Mouse (Mus musculus) kidney, embryonic 14.5 days (tissue): Measurements from ENCODE around the gene Mtrex. TPM values are rescaled to one million over a fixed set of nuclear protein-coding genes. Genes with fewer than 3 reads are reported as not detected.

ENCODE experiments used
- ATAC-seq: fragments of 200-750 bp; cut with Nextera tagmentation; 2 replicates; pipeline ENCODE4 v1.8.0; 2017; ENCODE audit warnings: moderate number of reproducible peaks, mild to moderate bottlenecking, moderate TSS enrichment, moderate library complexity; ENCODE audit not compliant: low FRiP score, low TSS enrichment
- H3K27ac ChIP-seq: fragments of 300-500 bp; sonication (generic); 2 replicates; pipeline ENCODE4 v1.5.1; 2014; ENCODE audit warnings: low read depth, mild to moderate bottlenecking, low read length, moderate library complexity, mixed read lengths
- H3K27me3 ChIP-seq: fragments of 300-500 bp; sonication (generic); 2 replicates; pipeline ENCODE4 v1.6.1; 2014; ENCODE audit warnings: mild to moderate bottlenecking, low read length; ENCODE audit not compliant: control insufficient read depth, insufficient read depth
- H3K36me3 ChIP-seq: fragments of 300-500 bp; sonication (generic); 2 replicates; pipeline ENCODE4 v1.6.1; 2014; ENCODE audit warnings: low read length, mixed read lengths; ENCODE audit not compliant: control insufficient read depth, insufficient read depth
- H3K4me1 ChIP-seq: fragments of 300-500 bp; sonication (generic); 2 replicates; pipeline ENCODE4 v1.6.1; 2014; ENCODE audit warnings: low read length, mixed read lengths; ENCODE audit not compliant: control insufficient read depth, insufficient read depth
- H3K4me2 ChIP-seq: fragments of 300-500 bp; sonication (generic); replicated peaks from 2 replicates; pipeline ENCODE4 v1.6.1; 2014; ENCODE audit warnings: low read depth, mild to moderate bottlenecking, low read length
- H3K4me3 ChIP-seq: fragments of 300-500 bp; sonication (generic); 2 replicates; pipeline ENCODE4 v1.5.1; 2014; ENCODE audit warnings: mild to moderate bottlenecking, low read length
- H3K9ac ChIP-seq: fragments of 300-500 bp; sonication (generic); 2 replicates; pipeline ENCODE4 v1.6.1; 2014; ENCODE audit warnings: low read depth, mild to moderate bottlenecking, low read length, moderate library complexity
- H3K9me3 ChIP-seq: fragments of 300-500 bp; sonication (generic); 2 replicates; pipeline ENCODE4 v1.6.1; 2016; ENCODE audit warnings: low read length; ENCODE audit not compliant: control insufficient read depth
- WGBS: fragments of 180-500 bp; shearing (Covaris S2); extraction: QIAGEN DNeasy Blood & Tissue Kit; methylation state at CpG from one replicate; pipeline ENCODE4 v1.1.7; 2014; 5-methylcytosine and 5-hydroxymethylcytosine counted together
- polyA plus RNA-seq: library from polyadenylated mRNA; unstranded; fragments of >200 nt; fragmentation: Nextera tagmentation; extraction: Ambion mirVana; gene quantifications from 2 replicates; pipeline ENCODE4 v1.2.1, GENCODE M21; 2014

The Mtrex gene
- polyA plus RNA-seq, 1 experiment from 2014 or later = 86.4 TPM

- H3K27me3 ChIP-seq = no peaks in the 10 kb centered on the region
- H3K9me3 ChIP-seq = no peaks in the 10 kb centered on the region
- no peak overlapping the region for H3K4me2 ChIP-seq
- no peak overlapping the region for H3K4me3 ChIP-seq
- no peaks in the 10 kb centered on the region for H3K36me3 ChIP-seq
- H3K27ac ChIP-seq = no peak overlapping the region
- ATAC-seq = no peak
- peaks cover 9% of the 10 kb centered on the region; the same call in 1 of the 2 replicates for H3K4me1 ChIP-seq
- H3K9ac ChIP-seq = no peak overlapping the region
- 91% methylated on average over 2 of the region's 2 CpGs for WGBS
Measured at GRCm38 (mm10) chr13:112829619-112830018, 97.6 kb downstream of the Mtrex start.

- H3K36me3 ChIP-seq = no peaks in the 10 kb centered on the region
- H3K9ac ChIP-seq = no peak overlapping the region
- H3K4me3 ChIP-seq = no peak overlapping the region
- no peak for ATAC-seq
- WGBS = 44% methylated on average over 6 of the region's 6 CpGs
- H3K4me2 ChIP-seq = no peak overlapping the region
- no peaks in the 10 kb centered on the region for H3K9me3 ChIP-seq
- no peaks in the 10 kb centered on the region for H3K4me1 ChIP-seq
- H3K27me3 ChIP-seq = no peaks in the 10 kb centered on the region
- H3K27ac ChIP-seq = no peak overlapping the region
Measured at GRCm38 (mm10) chr13:112825479-112825878, 101.7 kb downstream of the Mtrex start.

- no peak for ATAC-seq
- H3K4me3 ChIP-seq = no peak overlapping the region
- H3K4me2 ChIP-seq = no peak overlapping the region
- no peaks in the 10 kb centered on the region for H3K27me3 ChIP-seq
- H3K4me1 ChIP-seq = no peaks in the 10 kb centered on the region
- WGBS = 90% methylated on average over 8 of the region's 8 CpGs
- no peaks in the 10 kb centered on the region for H3K36me3 ChIP-seq
- H3K9ac ChIP-seq = no peak overlapping the region
- H3K9me3 ChIP-seq = no peaks in the 10 kb centered on the region
- no peak overlapping the region for H3K27ac ChIP-seq
Measured at GRCm38 (mm10) chr13:112823911-112824648, 103.1 kb downstream of the Mtrex start.

- no peak for ATAC-seq
Measured at GRCm38 (mm10) chr13:112823236-112823910, 103.8 kb downstream of the Mtrex start.

GRCm38 (mm10) chr13:112822413-112822812 is 104.8 kb downstream of the Mtrex start:
- H3K9me3 ChIP-seq = no peaks in the 10 kb centered on the region
- no peaks in the 10 kb centered on the region for H3K27me3 ChIP-seq
- no peaks in the 10 kb centered on the region for H3K36me3 ChIP-seq
- H3K4me2 ChIP-seq = no peak overlapping the region
- 69% methylated on average over 3 of the region's 3 CpGs for WGBS
- peak; percentile 43; the same call in 1 of the 2 replicates for ATAC-seq
- no peak overlapping the region for H3K4me3 ChIP-seq
- H3K4me1 ChIP-seq = no peaks in the 10 kb centered on the region
- no peak overlapping the region for H3K27ac ChIP-seq
- no peak overlapping the region for H3K9ac ChIP-seq

More at GRCm38 (mm10) chr13:112823236-112823910, 103.8 kb downstream of the Mtrex start:
- H3K27me3 ChIP-seq = no peaks in the 10 kb centered on the region
- no peaks in the 10 kb centered on the region for H3K36me3 ChIP-seq
- no peak overlapping the region for H3K4me3 ChIP-seq
- H3K4me1 ChIP-seq = no peaks in the 10 kb centered on the region
- WGBS = 84% methylated on average over 6 of the region's 6 CpGs
- no peak overlapping the region for H3K9ac ChIP-seq
- H3K4me2 ChIP-seq = no peak overlapping the region
- no peaks in the 10 kb centered on the region for H3K9me3 ChIP-seq
- H3K27ac ChIP-seq = no peak overlapping the region

GRCm38 (mm10) chr13:112818125-112818524 is 109.1 kb downstream of the Mtrex start:
- no peaks in the 10 kb centered on the region for H3K36me3 ChIP-seq
- no peak overlapping the region for H3K4me3 ChIP-seq
- H3K27ac ChIP-seq = no peak overlapping the region
- H3K4me2 ChIP-seq = no peak overlapping the region
- no peaks in the 10 kb centered on the region for H3K27me3 ChIP-seq
- no peaks in the 10 kb centered on the region for H3K4me1 ChIP-seq
- no peaks in the 10 kb centered on the region for H3K9me3 ChIP-seq
- 79% methylated on average over 3 of the region's 3 CpGs for WGBS
- H3K9ac ChIP-seq = no peak overlapping the region
- ATAC-seq = no peak

Other genes starting within 250 kb of the Mtrex start
- gene Plpp1, start 126.6 kb downstream of the Mtrex start, polyA plus RNA-seq = 61.9 and 63.6 TPM in 2 replicates
- 14.7 and 24.8 TPM in 2 replicates for gene Dhx29, start 56 bp upstream of the Mtrex start, polyA plus RNA-seq
- 0.17 and 0.55 TPM in 2 replicates for gene Ccno, start 60.4 kb upstream of the Mtrex start, polyA plus RNA-seq
- not detected in 2 replicates for gene Mcidas, start 66.4 kb upstream of the Mtrex start, polyA plus RNA-seq
- gene Cdc20b, start 107.7 kb upstream of the Mtrex start, polyA plus RNA-seq = not detected in 2 replicates
- 142 and 204 TPM in 2 replicates for gene Gpx8, start 119.0 kb upstream of the Mtrex start, polyA plus RNA-seq
- not detected in 2 replicates for gene Gzma, start 173.6 kb upstream of the Mtrex start, polyA plus RNA-seq